Mouse (Mus musculus): ENCODE data around the gene H2afx.

DNA sequence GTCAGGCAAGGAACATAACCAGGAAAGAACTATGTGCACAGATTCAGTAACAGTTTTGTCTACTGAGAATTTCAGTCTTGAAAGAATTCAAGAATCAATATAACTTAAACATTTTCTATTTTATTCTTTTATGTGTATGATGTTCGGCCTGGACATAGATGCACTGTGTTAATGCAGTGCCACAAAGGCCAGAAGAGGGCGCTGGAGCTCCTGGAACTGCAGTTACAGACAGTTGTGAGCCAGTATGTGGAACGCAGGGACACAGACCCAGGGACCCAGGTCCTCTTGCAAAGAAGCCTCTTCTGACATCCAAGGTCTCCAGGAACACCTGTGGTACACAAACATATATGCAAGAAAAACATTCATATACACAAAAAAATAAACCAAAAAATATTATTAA lies 30.0 kb downstream of the H2afx start:
- TF ChIP-seq POLR2A (IDR thresholded peaks at IDR 0.05; ENCODE audit: low read depth, low read length): no peak
- peak; percentile 42; the same call in 1 of the 2 replicates for TF ChIP-seq CTCF (IDR thresholded peaks at IDR 0.05; ENCODE audit: extremely low read depth, insufficient read length, insufficient replicate concordance, low read depth, low read length)

Measured in small intestine, adult 2 months (tissue).